Mouse (Mus musculus) intestine, embryonic 15.5 days (tissue): ENCODE results near the gene Upf3b. TPM values are rescaled to one million over a fixed set of nuclear protein-coding genes. Genes with fewer than 3 reads are reported as not detected.
"Not testable (repeated sequence)": the region's sequence is repeated elsewhere in the genome, so short reads cannot be mapped to it uniquely, and the experiment has no call there.

ENCODE experiments used
- ATAC-seq: fragments of 200-750 bp; cut with Nextera tagmentation; 2 replicates; pipeline ENCODE4 v1.8.0; 2017; ENCODE audit warnings: moderate TSS enrichment, moderate library complexity
- H3K27ac ChIP-seq: fragments of 300-500 bp; sonication (generic); 2 replicates; pipeline ENCODE4 v1.5.1; 2015; ENCODE audit warnings: mild to moderate bottlenecking, inconsistent platforms
- H3K27me3 ChIP-seq: fragments of 300-500 bp; sonication (generic); replicated peaks from 2 replicates; pipeline ENCODE4 v1.6.1; 2015; ENCODE audit warnings: inconsistent platforms
- H3K36me3 ChIP-seq: fragments of 300-500 bp; sonication (generic); 2 replicates; pipeline ENCODE4 v1.6.1; 2015; ENCODE audit warnings: inconsistent platforms
- H3K4me1 ChIP-seq: fragments of 300-500 bp; sonication (generic); replicated peaks from 2 replicates; pipeline ENCODE4 v1.6.1; 2015; ENCODE audit warnings: inconsistent platforms
- H3K4me2 ChIP-seq: fragments of 300-500 bp; sonication (generic); replicated peaks from 2 replicates; pipeline ENCODE4 v1.6.1; 2015; ENCODE audit warnings: mild to moderate bottlenecking, inconsistent platforms
- H3K4me3 ChIP-seq: fragments of 300-500 bp; sonication (generic); replicated peaks from 2 replicates; pipeline ENCODE4 v1.5.1; 2015; ENCODE audit warnings: inconsistent platforms
- H3K9ac ChIP-seq: fragments of 300-500 bp; sonication (generic); 2 replicates; pipeline ENCODE4 v1.6.1; 2015; ENCODE audit warnings: inconsistent platforms
- H3K9me3 ChIP-seq: fragments of 300-500 bp; sonication (generic); 2 replicates; pipeline ENCODE4 v1.6.1; 2016; ENCODE audit warnings: inconsistent platforms
- WGBS: fragments of 180-500 bp; shearing (Covaris S2); methylation state at CpG from one replicate; pipeline ENCODE4 v1.1.7; 2015; 5-methylcytosine and 5-hydroxymethylcytosine counted together
- polyA plus RNA-seq: library from polyadenylated mRNA; unstranded; fragments of >200 nt; fragmentation: Nextera tagmentation; extraction: Ambion mirVana; gene quantifications from 2 replicates; pipeline ENCODE4 v1.2.1, GENCODE M21; 2015

Gene Upf3b
- 18.3 TPM in 2 replicates for polyA plus RNA-seq

DNA sequence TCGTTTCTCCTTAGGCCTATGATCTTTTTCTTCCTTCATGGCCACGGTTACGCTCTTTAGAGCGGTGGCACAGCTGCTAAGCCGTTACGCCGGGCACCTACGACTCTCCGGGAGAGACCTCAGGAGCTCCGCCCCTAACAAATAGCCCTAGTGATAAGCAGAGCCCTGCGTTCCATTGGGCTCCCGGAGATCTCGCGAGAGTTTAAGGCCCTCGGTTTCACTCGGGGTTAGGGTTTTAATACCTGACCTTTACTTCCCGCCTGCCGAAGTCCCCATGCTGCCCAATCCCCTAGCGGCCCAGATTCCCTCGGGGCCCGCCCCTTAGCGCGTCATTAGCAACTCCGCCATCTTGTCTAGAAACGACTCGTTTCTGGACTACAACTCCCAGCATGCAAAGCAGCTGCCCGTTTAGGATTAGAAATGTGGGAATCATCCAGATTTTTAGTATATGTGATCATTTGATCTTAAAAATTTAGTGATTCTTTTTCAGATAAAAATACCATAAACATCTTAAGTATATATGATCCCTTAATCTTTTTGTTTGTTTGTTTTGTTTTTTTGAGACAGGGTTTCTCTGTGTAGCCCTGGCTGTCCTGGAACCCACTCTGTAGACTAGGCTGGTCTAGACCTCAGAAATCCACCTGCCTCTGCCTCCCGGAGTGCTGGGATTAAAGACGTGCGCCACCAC, at the start of gene Upf3b:
TSS of gene Upf3b (minus strand) at position 130 of the 688 bp plus-strand sequence.
- Histone ChIP-seq H3K27me3 (no peaks in the 10 kb centered on the region), H3K9ac (peak within 1 kb of the TSS; percentile 64), H3K9me3 (no peaks in the 10 kb centered on the region), H3K4me1 (no peaks in the 10 kb centered on the region), H3K27ac (peak within 1 kb of the TSS; percentile 83), H3K4me3 (peak within 1 kb of the TSS; percentile 52), H3K4me2 (peak within 1 kb of the TSS; percentile 62), H3K36me3 (no peaks in the 10 kb centered on the region)
- WGBS: 22% methylated on average over 30 of the region's 30 CpGs
- ATAC-seq: peak; percentile 99

DNA sequence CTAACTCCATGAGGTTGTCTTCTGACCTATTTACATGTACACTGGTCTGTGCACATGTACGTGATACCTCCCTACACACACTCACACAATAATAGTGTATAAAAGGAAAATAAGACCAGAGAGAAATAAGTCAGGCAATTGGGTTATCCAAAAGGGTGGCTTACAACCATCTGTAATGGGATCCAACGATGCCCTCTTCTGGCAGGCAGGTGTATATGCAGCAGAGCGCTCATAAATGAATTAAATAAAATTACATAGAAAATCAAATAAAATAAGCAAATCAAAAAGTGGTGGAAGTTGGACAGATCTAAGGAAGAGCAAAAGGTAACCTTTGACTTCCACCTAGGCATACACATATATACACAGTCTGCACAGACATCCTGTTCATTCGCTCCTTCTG, 47.7 kb upstream of the Upf3b start:
- Histone ChIP-seq H3K36me3 (no peaks in the 10 kb centered on the region), H3K9me3 (no peaks in the 10 kb centered on the region), H3K4me2 (no peak overlapping the region), H3K4me3 (no peak overlapping the region), H3K9ac (no peak overlapping the region), H3K27ac (no peak overlapping the region), H3K4me1 (no peaks in the 10 kb centered on the region), H3K27me3 (no peaks in the 10 kb centered on the region)
- ATAC-seq: no peak
- 57% methylated on average over 4 of the region's 4 CpGs for WGBS

DNA sequence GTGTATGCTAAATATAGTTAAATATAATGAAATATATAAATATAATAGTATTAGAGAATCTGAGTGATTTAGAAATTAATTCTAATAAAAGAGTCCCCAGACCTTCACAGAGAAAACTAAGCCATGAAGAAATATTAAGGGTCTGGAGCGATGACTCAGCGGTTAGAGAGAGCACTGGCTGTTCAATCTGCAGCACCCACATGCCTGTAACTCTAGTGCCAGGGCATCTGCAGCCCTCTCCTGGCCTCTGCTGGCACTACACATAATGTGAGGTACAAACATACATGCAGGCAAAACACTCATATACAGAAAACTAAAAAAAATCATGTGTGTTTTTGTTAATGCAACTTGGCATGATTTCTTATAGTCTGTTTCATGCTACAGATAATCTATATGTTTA, 34.8 kb upstream of the Upf3b start:
- Histone ChIP-seq H3K27me3 (no peaks in the 10 kb centered on the region), H3K27ac (no peak overlapping the region), H3K9me3 (no peaks in the 10 kb centered on the region), H3K4me2 (no peak overlapping the region), H3K9ac (no peak overlapping the region), H3K36me3 (no peaks in the 10 kb centered on the region), H3K4me1 (no peaks in the 10 kb centered on the region), H3K4me3 (no peak overlapping the region)
- 96% methylated on average over 2 of the region's 2 CpGs for WGBS
- no peak for ATAC-seq

DNA sequence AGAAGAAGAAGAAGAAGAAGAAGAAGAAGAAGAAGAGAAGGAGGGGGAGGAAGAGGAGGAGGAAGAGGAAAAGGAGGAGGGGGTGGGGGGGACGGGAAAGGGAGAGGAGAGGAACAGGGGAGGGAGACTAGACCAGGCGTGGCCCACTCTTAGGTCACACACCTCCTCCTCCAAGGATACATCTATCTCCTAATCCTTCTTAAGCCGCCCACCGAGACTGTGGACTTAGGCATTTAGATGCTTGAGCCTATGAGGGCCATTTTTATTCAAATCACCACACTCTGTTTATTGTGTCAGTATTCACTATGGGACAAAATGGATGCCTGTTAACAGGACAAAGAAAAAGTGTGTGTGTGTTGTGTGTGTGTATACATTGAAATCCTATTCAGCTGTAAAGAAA, 34.4 kb upstream of the Upf3b start:
- not testable (repeated sequence) for H3K27me3 ChIP-seq, ATAC-seq, H3K9me3 ChIP-seq

DNA sequence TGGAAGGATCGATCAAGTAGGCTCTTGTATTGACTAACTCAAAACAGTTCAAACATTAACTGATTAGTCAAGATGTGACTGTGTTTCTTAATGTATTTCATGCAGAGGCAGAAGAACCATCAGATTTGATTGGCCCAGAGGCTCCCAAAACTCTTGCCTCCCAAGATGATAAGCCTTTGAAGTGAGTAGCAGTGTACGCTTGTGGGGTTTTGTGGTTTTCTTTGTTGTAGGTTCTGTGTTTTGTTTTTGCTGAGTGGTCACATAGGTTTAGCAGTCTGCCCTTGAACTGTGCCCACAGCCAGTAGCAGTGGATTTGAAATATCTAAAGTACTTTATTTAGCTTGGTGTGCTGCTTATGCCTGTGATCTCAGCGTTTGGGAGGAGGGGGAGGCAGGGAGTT, 31.6 kb upstream of the Upf3b start:
- ATAC-seq: no peak
- no peak overlapping the region for H3K4me2 ChIP-seq
- WGBS: 86% methylated on average over 3 of the region's 3 CpGs
- H3K9ac ChIP-seq: no peak overlapping the region
- H3K4me3 ChIP-seq: no peak overlapping the region
- H3K36me3 ChIP-seq: no peaks in the 10 kb centered on the region
- no peaks in the 10 kb centered on the region for H3K4me1 ChIP-seq
- no peaks in the 10 kb centered on the region for H3K9me3 ChIP-seq
- no peaks in the 10 kb centered on the region for H3K27me3 ChIP-seq
- H3K27ac ChIP-seq: no peak overlapping the region

More for the DNA sequence above, 34.4 kb upstream of the Upf3b start:
- H3K36me3 ChIP-seq, H3K9ac ChIP-seq, H3K4me2 ChIP-seq, H3K4me3 ChIP-seq, H3K4me1 ChIP-seq, H3K27ac ChIP-seq: not testable (repeated sequence)
- 81% methylated on average over 2 of the region's 4 CpGs for WGBS

DNA sequence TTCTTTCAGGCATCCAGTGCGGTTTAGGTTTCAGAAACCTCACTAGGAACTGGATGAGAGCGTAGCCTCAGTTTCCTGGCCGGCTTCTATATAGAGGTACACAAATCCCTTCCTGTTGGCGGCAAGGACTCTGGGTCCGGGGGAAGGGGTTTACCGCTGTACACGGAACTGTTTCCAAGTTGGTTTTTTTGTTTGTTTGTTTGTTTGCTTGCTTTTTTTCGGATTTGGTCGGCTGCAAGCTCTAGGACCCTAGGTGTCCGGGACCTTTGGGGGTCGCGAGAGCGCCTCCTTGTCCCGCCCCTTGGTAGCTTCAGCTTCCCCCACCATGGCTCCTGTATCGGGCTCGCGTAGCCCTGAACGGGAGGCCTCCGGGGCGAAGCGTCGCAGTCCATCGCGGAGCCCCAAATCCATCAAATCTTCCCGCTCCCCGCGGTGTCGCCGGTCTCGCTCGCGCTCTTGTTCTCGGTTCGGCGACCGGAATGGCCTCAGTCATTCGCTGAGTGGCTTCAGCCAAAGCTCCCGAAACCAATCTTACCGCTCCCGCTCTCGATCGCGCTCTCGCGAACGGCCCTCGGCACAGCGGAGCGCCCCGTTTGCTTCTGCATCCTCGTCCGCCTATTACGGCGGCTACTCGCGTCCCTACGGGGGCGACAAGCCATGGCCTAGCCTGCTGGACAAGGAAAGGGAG, 16.7 kb upstream of the Upf3b start, which contains the start of gene Nkap:
TSS of gene Nkap (plus strand) at position 125 of the 688 bp plus-strand sequence.
- H3K36me3 ChIP-seq: no peaks in the 10 kb centered on the region
- H3K27ac ChIP-seq: peak within 1 kb of the TSS; percentile 57
- peak; percentile 93 for ATAC-seq
- no peaks in the 10 kb centered on the region for H3K4me1 ChIP-seq
- peak within 1 kb of the TSS; percentile 55 for H3K4me3 ChIP-seq
- H3K9me3 ChIP-seq: no peaks in the 10 kb centered on the region
- peak within 1 kb of the TSS; percentile 68 for H3K9ac ChIP-seq
- WGBS: 17% methylated on average over 57 of the region's 58 CpGs
- no peaks in the 10 kb centered on the region for H3K27me3 ChIP-seq
- H3K4me2 ChIP-seq: peak within 1 kb of the TSS; percentile 51

DNA sequence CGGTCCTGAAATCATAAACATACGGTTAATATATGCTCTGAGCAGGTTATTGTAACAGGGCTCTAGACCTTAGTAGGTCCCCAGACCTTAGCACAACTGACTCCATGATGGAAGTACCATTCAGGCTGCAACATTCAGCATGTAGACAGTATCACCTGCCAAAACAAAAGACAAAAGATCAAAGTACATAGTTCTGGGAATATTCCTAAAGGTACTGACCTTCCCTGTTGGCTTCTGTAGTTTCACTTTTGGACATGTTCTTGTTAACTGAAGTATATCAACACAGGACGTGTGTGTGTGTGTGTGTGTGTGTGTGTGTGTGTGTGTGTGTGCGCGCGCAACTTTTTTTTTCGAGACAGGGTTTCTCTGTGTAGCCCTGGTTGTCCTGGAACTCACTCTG, 15.4 kb upstream of the Upf3b start:
- Histone ChIP-seq H3K36me3 (no peaks in the 10 kb centered on the region), H3K27me3 (no peaks in the 10 kb centered on the region), H3K4me3 (no peak overlapping the region), H3K4me1 (no peaks in the 10 kb centered on the region), H3K9ac (no peak overlapping the region), H3K4me2 (no peak overlapping the region), H3K9me3 (no peaks in the 10 kb centered on the region), H3K27ac (no peak overlapping the region)
- WGBS: 90% methylated on average over 7 of the region's 7 CpGs
- no peak for ATAC-seq

DNA sequence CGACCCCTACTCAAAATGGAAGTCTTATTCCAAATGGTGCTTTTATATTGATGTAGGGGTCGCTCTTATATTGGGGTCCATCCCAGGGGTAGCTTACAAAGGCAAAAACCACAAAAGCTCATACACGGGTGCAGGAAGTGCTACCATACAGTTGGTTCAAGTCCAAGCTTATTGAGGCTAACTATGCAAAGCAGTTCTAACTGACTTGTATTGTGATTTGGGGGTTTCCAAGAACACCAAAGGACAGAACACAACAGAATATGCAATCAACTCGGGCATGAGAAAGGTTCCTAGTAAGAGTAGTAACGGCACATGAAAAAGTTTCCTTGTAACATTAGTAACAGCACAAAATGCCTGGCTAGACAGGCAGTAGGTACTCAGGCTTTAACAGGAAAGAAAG, 10.1 kb upstream of the Upf3b start:
- H3K9ac ChIP-seq: no peak overlapping the region
- H3K27ac ChIP-seq: no peak overlapping the region
- no peaks in the 10 kb centered on the region for H3K4me1 ChIP-seq
- WGBS: 73% methylated on average over 5 of the region's 5 CpGs
- ATAC-seq: no peak
- no peaks in the 10 kb centered on the region for H3K36me3 ChIP-seq
- H3K4me2 ChIP-seq: no peak overlapping the region
- H3K9me3 ChIP-seq: no peaks in the 10 kb centered on the region
- H3K27me3 ChIP-seq: no peaks in the 10 kb centered on the region
- no peak overlapping the region for H3K4me3 ChIP-seq

DNA sequence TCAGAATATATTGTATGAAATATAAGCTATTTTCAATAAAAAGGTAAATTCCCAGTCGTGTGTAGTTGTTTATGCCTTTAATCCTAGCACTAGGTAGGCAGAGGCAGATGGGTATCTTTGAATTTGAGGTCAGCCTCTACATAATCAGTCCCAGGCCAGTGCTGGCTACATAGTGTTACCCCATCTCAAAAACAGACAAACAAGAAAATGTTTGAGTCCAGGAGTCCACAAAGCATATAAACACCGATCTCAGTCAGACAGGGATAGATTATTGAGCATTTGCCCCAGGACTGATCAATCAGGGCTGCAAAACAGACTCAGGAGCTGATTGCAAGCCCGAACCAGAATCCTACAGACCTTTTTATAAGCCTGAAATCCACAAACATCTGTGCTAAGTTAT, 9.5 kb upstream of the Upf3b start:
- Histone ChIP-seq H3K4me3 (no peak overlapping the region), H3K27ac (no peak overlapping the region), H3K36me3 (no peaks in the 10 kb centered on the region), H3K9ac (no peak overlapping the region), H3K4me1 (no peaks in the 10 kb centered on the region), H3K27me3 (no peaks in the 10 kb centered on the region), H3K4me2 (no peak overlapping the region), H3K9me3 (no peaks in the 10 kb centered on the region)
- 51% methylated on average over 3 of the region's 3 CpGs for WGBS
- no peak for ATAC-seq

DNA sequence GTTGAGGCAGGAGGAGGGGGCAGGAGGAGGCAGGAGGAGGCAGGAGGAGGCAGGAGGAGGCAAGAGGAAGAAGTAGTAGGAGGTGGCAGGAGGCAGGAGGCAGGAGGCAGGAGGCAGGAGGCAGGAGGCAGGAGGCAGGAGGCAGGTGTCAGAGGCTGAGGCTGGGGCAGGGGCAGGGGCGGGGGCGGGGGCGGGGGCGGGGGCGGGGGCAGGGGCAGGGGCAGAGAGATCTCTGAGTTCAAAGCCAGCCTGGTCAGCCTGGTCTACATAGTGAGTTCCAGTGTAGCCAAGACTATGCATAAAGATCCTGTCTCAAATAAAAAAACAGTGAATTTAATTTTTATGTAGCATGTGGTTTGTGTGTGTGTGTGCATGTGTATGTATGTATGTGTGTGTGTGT, 7.0 kb upstream of the Upf3b start:
- Histone ChIP-seq H3K9ac (no peak overlapping the region), H3K4me2 (no peak overlapping the region), H3K9me3 (no peaks in the 10 kb centered on the region), H3K4me3 (no peak overlapping the region), H3K27ac (no peak overlapping the region), H3K36me3 (no peaks in the 10 kb centered on the region), H3K4me1 (no peaks in the 10 kb centered on the region), H3K27me3 (no peaks in the 10 kb centered on the region)
- no peak for ATAC-seq
- 19% methylated on average over 4 of the region's 5 CpGs for WGBS

DNA sequence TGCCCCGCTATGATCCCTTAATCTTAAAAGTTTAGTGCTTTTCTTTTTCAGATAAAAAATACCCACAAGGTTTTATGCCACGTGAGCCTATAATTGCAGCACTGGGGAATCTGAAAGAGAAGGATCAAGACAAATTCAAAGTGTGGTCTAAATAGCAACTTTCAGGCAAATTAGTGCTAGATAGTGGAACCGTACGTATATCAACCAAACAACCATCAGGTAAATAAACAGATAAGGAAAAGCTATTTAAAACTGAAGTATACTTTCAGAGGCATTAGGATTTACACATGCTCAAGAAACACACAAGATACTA, 715 bp upstream of the Upf3b start:
- Histone ChIP-seq H3K4me1 (no peaks in the 10 kb centered on the region), H3K27me3 (no peaks in the 10 kb centered on the region), H3K4me3 (no peak overlapping the region), H3K27ac (no peak overlapping the region), H3K36me3 (no peaks in the 10 kb centered on the region), H3K4me2 (no peak overlapping the region), H3K9me3 (no peaks in the 10 kb centered on the region), H3K9ac (no peak overlapping the region)
- no peak for ATAC-seq
- 72% methylated on average over 4 of the region's 4 CpGs for WGBS

DNA sequence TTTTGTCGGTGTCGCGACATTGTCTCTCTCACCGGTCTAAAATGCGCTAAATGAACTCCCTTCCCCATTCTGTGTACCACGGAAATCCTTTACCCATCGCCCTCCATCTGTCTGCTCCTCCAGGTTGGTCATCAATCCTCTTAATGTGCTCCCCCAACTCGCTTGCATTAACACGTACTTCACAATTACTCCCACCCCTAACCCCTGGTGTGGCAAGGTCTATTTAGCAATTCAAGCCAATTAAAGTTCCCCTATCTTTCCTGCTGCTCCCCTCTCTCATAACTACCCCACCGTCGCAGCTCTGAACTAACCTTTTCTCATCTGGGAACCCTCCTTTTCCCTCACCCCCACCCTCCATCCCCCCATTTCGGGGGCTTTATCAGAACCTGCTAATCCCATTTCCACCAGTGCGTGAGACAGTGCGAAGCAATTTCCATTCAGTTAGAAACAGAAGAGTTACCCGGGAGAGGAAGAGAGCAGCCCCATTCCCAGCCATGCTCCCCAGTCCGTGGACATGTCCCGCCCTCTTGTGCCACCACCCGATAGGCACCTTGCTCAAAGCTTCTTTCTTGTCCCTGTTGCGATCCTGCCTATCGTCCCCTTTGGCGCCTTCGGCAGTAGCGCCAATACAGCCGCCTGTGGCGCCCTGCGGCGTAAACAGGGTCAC, 463 bp downstream of the Upf3b start:
- Histone ChIP-seq H3K27ac (peak overlapping the region; percentile 83), H3K9me3 (no peaks in the 10 kb centered on the region), H3K27me3 (no peaks in the 10 kb centered on the region), H3K4me3 (peak overlapping the region; percentile 52), H3K4me2 (peak overlapping the region; percentile 62), H3K9ac (peak overlapping the region; percentile 64), H3K4me1 (no peaks in the 10 kb centered on the region), H3K36me3 (no peaks in the 10 kb centered on the region)
- WGBS: 15% methylated on average over 27 of the region's 27 CpGs
- peak; percentile 90 for ATAC-seq
